ENCODE assay signal across 8 mouse cellular contexts in the genomic region with DNA sequence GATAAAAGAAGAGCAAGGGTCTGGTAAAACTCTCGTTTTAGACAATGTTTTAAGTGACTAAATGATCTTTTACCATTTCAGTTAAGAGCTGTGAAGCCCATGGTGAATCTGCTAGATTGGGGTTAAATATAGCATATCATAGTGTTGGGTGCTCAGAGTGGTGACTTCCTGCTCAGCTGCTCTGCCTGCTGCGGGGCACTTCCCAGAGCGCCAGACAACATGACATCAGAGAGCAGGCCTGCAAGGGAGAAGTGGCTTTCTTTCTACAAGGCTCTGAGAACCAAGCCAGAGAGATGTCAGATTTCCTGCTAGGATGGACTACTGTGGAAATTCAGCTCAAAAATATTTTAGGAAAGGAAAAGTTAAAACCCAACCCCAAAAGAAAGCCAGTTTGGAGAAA. TPM values are rescaled to one million over a fixed set of nuclear protein-coding genes. Genes with fewer than 3 reads are reported as not detected.
A peak's percentile ranks its signal among the peaks of the same experiment; 100 is the strongest.
DNase-seq lines count a peak whose midpoint lies in the region; TF ChIP-seq lines count a peak whose summit lies in the region.
"Had no signal": no experiment of that assay in that cellular context is flagged by ENCODE, and none has a peak within 500 bp of the region (broad histone marks: within the 10 kb centered on the region; RNA-seq: fewer than 3 reads in every experiment).

No protein-coding gene starts in this region.

- H3K4me3 ChIP-seq in cortical plate, adult 2 months (ENCODE audit: insufficient read depth, low read length): no peak overlapping the region

- DNase-seq in layer of hippocampus, adult 9-11 months: peak; percentile 37
- DNase-seq in layer of hippocampus, adult 8-10 months (ENCODE audit: low spot score in 2 of 2): no peak
- DNase-seq in 416B (ENCODE audit: low read depth): peak; percentile 33
- peak; percentile 56 to 63 for DNase-seq in heart, postnatal 10 days
- DNase-seq in frontal cortex, postnatal 14 days (ENCODE audit: low spot score in 2 of 2): no peak
- DNase-seq in frontal cortex, adult 2 months (ENCODE audit: extremely low spot score in 1 of 2, low spot score in 1 of 2): no peak
- DNase-seq: kidney, adult 9 months had no signal

- H3K4me1 ChIP-seq in cortical plate, adult 2 months (ENCODE audit: control insufficient read depth, insufficient read depth, low read length): peaks cover 27% of the 10 kb centered on the region

- intact Hi-C loops in heart, postnatal 10 days (cut with DNase I): loop anchor here (2.0 kb wide), 1 partner anchor 53 kb away; no protein-coding TSS in a partner anchor

- no peak for TF ChIP-seq POLR2A in cortical plate, adult 2 months (IDR thresholded peaks at IDR 0.05; ENCODE audit: extremely low read depth, insufficient read depth, low read length)

- H3K27ac ChIP-seq in cortical plate, adult 2 months (ENCODE audit: insufficient read depth, low read length): peak overlapping the region; percentile 90; the same call in 1 of the 2 replicates

- TF ChIP-seq CTCF in cortical plate, adult 2 months (IDR thresholded peaks at IDR 0.05; ENCODE audit: extremely low read depth, insufficient read depth, low read length): no peak

RNA-seq across cellular contexts. Expression of gene Fam171a1, which starts 57.8 kb away (rescaled TPM):
- 10 to 100 TPM; 69.5 to 76.2 (median 72.9) TPM for total RNA-seq in layer of hippocampus, adult 8-10 months (2022)
- polyA plus RNA-seq in cortical plate, adult 2 months (2012; rRNA removed): 41.3 and 42.6 TPM in 2 replicates
- total RNA-seq in heart, postnatal 10 days (2021): 10 to 100 TPM; 30.5 to 33.7 TPM
- 45.9 and 52.3 TPM in 2 replicates for polyA plus RNA-seq in frontal cortex, adult 2 months (2012; rRNA removed)

Comparison
In these comparisons a context has a peak if more than half of its experiments do, and no peak if none do; other contexts are left out.
1. DNase-seq: peak in layer of hippocampus, adult 9-11 months (single experiment), 416B (single experiment) and heart, postnatal 10 days (2 of 2); none in layer of hippocampus, adult 8-10 months (0 of 2), frontal cortex, postnatal 14 days (0 of 2) and frontal cortex, adult 2 months (0 of 2).